Mouse (Mus musculus): Measurements from ENCODE around the gene Vhl.

The Vhl gene

DNA sequence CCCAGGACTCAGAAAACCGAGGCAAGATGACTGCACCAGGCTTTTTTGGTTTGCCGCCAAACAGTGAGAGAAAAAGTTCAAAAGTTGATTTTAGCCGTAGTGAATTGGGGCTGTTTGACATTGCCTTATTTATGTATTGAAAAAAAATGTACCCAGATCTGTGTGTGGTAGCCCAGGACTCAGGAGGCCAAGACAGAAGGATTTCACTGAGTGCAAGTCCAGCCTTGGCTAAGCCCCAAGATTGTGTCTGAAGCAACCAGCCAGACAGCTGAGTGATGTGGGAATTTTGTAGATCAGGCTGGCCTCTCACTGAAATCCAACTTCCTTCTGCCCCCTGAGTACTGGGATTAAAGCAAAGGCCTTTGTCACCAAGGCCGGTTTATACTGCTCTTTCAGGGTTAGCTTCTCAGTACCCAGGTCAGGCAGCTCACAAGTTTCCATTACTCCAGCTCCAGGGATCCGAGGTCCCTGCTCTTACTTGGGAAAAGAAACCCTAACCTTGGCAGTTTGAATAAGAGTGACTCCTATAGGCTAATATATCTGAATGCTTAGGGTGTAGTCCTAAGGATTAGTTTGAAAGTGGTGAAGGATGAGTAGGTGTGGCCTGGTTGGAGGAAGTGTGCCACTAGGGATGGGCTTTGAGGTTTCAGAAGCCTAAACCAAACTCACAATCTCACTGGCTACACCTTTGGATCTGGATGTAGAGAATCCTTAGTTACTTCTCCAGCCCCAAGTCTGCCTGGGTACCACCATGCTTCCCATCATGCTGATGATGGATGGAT lies 1.4 kb downstream of the Vhl start:
- no peak for DNase-seq (ENCODE audit: low spot score in 2 of 2)

DNA sequence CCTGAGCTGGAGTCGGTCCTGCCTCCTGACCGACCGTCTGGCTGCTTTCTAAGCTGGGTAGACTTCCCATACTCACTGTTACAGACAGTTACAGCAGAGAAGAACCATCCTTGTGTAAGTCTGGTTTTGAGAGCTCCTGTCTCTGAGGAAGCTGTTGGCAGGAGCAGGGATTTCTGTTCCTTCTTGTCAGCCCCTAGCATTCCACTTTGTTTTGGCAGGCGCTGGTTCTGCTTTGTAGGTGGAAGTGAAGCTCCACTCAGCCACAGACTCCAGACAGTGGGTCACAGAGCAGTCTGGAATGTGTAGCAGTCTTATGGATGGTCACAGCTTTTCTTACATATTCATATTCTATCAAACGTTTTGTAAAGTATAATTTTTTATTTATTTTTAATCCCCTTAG lies 6.6 kb downstream of the Vhl start:
- DNase-seq (ENCODE audit: low spot score in 2 of 2): peak in 1 of 2 experiments; percentile 44

DNA sequence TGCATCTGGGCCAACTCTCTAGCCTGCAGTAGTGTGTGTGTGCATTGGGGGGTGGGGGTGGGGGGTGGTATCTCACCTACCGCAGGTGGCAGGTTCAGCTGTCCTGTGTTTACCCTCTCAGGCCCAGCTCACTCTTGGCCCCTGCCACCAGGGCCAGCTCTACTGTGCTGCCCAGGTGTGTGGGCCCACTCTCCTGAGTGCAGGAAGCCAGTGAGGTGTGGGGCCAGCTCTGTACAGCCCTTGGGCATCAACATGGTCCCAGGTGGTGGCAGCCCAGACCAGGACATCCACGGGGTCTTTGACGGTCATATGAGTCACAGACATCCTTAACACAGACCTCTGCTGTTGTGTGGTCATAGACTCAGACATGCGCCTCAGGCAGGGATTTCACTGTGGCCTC lies 9.1 kb downstream of the Vhl start:
- no peak for DNase-seq (ENCODE audit: low spot score in 2 of 2)

DNA sequence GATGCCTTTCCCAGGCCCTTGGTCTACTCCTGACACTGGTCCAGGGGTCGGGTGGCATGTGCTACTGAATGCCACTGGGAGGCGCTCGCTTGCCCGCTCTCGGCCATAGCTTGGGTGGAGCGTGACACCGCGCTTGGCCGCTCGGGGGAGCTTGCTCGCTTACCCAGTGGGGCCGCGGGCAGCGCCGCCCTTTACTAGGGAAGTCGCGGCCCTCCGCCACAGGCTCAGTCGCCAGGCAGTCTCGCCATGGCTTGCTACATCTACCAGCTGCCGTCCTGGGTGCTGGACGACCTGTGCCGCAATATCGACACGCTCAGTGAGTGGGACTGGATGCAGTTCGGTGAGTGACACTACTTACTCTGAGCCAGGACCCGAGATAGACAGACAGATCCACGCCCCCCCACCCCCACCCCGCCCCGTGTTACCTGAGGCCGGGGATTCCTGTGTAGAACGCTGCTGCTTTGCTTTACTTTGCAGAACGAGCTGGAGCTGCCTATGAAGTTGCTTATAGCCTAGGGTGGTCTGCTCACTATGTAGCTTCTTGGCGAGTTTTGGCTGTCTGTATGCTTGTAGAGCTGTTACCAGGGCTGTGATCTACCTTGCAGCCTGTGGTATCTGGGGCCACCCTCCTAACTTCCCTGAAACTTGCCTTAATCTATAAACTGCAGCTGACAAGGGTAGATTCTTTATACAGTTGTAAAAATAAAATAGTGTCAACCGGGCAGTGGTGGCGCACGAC lies 14.7 kb downstream of the Vhl start, which contains the start of gene Irak2:
Gene Irak2, plus strand, starts transcription at position 166 of the 739 bp plus-strand sequence.
- peak; percentile 79 to 96 for DNase-seq (ENCODE audit: low spot score in 2 of 2)

DNA sequence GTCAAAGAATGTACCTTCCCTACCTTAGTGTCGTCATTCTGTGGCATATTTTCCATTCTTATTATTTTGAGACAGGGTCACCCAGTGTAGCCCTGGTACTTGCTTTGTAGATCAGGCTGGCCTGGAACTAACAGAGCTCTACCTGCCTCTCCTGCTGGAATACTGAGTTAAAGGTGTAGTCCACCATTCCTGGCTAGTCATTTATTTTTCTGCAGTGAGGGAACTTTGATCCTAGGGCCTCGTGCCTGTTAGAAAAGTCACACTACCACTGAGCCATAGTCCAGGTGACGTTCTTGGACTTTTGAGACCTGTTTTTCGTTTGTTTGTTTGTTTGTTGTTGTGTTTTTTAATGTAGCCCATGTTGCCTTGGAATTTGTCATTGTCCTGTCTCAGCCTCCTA lies 15.4 kb downstream of the Vhl start:
- no peak for DNase-seq (ENCODE audit: low spot score in 2 of 2)

DNA sequence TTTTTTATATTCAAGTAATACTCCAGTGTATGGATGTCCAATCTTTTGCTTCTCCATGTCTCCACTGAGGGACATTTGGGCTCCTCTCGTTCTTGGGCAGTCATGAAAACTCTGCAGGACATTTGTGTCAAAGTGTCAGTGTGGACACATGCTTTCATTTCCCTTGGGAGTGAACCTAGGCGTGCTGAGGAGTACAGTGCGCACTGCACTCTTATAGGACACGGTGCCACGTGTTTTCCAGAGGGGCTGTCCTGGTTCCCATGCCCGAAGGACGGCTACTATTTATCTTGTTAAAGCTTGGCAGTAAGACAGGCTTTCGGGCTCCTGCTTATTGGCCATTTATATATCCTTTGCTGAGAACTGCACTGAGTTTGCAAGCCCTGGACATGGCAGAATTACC lies 18.8 kb downstream of the Vhl start:
- DNase-seq (ENCODE audit: low spot score in 2 of 2): no peak

DNA sequence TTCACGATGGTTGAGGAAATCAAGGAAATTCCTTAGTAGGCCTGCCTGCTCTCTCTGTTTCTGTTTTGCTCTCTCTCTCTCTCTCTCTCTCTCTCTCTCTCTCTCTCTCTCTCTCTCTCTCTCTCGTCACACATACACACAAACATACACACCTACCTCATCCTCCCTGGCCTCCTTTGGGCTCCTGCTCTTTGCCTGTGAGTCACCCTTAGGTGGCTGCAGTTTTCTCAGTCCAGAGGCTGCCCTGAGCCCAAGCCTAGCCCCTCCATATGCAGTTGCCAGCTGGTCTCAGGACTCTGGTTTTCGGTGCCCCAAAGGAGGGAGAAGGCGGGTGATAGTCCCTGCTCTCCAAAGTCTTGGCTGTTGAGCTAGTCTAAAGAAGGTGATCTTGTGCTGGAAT lies 19.3 kb downstream of the Vhl start:
- DNase-seq (ENCODE audit: low spot score in 2 of 2): no peak

DNA sequence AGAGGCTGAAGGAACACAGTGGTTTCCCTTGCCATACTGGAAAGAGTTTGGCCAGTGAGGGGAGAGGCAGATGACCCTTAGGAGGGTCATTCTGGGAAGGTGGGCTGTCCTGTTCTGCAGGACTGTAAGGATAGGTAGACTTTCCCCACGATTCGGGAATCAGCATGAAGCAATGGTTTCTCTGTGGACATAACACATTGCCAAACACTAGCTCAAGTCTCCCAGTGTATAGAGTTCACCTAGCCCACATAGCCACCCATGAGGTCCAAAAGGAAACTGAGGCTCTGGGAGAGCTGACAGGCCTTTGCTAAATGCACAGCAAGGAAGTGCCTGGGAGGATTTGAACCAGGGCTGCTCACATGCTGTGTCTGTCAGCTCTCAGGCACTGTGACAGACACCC lies 20.2 kb downstream of the Vhl start:
- no peak for DNase-seq (ENCODE audit: low spot score in 2 of 2)

DNA sequence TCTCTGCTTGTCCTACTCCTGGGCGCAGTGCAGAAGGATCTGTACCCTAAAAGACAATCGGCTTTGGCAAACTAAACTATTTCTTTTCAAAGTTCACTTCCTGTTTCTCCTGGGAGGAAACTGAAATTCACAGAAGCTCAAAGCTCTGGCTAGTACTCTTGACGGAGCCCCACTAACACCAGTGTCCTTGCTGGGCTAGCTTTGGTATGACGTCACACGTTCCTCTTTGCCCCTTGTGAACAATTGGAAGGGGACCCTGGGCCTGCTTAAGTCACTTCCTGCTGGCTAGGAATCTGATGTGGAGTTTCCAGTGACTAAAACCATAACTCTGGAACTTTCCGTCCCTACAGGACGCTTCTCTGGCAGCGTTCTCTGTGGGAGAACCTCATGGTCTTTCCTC lies 21.0 kb downstream of the Vhl start:
- peak in 1 of 2 experiments; percentile 26 for DNase-seq (ENCODE audit: low spot score in 2 of 2)

DNA sequence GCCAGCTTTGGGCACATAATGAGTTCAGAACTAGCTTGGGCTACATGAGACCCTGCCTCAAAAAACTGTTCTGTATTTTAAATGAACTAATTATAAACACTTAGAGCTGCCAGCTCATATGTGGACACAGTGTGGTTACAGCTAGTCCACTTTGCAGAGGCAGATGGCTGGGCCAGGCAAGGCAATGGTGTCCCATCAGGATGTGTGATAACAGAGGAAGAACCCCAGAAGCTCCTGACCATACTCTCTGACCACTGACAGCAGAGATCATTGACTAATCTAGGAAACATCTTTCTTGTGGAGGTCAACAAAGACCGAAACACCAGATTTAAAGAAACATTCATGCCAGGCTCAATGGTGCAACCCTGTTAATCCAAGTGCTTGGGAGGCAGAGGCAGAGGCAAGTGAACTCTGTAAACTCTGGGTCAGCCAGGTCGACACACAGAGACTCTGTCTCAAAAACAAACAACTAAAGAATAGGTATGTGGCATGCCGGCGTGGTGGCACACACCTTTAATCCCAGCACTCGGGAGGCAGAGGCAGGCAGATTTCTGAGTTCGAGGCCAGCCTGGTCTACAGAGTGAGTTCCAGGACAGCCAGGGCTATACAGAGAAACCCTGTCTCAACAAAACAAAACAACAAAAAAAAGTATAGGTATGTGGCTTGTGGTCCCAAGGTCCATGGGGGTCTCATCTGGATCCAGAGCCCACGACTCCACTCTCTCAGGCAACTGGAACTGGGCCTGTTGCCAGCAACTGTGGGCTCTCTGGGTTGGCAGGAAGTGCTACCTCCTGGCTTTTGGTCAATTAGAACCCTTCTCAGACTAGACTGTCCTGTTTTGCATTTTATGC lies 25.8 kb downstream of the Vhl start:
- no peak for DNase-seq (ENCODE audit: low spot score in 2 of 2)

DNA sequence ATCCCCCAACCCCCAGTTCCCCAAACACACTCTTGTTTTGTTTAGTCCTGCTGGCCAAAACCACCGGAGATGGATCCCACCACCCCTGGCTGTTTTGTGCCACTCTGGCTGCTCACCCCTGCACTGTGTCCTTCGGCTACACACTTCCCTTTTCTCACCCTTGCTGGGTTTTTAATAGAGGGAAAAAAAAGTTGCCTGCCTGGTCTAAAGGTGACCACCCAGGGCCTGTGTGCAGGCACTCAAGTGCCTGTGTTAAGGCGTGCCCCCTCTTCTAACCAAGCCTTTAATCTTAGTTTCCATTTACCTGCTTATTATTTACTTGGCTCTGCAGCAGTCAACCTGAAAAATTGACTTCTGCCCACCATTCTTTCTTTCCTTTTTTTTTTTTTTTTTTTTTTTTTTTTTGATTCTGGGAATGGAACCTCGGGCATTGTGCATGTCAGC lies 26.5 kb downstream of the Vhl start:
- no peak for DNase-seq (ENCODE audit: low spot score in 2 of 2)

DNA sequence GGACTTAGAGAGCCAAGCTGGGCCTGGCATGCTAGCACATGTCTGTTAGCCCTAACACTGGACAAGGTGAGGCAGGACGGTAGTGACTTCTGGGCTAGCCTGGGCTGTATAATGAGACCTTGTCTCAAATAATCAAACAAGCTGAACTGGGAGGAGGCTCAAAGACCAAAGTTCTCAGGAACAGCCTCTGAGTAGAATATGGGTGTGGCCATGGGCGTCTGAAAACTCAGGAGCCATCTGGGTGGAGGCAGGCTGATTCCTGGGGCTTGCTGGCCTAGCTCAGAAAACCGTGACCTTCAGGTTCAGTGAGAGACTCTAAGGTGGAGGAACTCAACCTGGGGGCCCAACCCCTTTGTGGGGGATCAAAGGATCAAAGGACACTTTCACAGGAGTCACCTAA lies 27.9 kb downstream of the Vhl start:
- DNase-seq (ENCODE audit: low spot score in 2 of 2): no peak

DNA sequence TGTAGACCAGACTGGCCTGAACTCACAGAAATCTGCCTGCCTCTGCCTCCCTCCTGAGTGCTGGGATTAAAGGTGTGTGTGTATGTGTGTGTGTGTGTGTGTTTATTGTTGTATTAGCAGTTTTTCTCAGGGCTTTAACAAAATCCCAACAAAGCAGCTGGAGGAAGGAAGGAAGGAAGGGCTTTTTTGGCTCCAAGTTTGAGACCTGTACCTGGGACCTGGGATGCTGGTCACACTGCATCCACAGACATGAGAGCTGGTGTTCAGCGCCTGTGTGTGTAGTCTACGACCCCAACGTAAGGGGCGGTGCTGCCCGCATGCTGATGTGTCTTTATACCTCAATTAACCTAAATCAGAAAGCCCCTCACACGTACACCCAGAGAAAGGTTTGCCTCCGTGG lies 29.8 kb downstream of the Vhl start:
- DNase-seq (ENCODE audit: low spot score in 2 of 2): no peak

DNA sequence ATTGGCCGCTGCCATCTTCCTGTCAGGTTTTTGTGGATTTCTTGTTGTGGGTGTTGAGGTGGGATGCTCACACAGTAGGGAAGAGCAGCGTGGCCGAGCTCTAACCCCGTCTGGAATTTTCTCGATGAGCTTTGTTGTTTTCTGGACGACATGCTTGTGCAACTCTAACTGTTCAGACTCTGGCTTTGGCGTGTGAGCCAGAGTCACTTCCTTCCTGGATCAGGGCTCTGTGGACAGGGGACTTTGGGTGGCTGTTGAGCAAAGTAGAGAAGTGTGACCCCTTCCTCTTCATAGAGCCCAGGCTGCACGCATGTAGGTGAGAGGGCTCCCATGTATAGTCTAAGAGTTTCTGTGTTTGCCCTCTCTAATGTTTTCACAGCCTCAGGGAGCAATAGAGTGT lies 30.3 kb downstream of the Vhl start:
- no peak for DNase-seq (ENCODE audit: low spot score in 2 of 2)

DNA sequence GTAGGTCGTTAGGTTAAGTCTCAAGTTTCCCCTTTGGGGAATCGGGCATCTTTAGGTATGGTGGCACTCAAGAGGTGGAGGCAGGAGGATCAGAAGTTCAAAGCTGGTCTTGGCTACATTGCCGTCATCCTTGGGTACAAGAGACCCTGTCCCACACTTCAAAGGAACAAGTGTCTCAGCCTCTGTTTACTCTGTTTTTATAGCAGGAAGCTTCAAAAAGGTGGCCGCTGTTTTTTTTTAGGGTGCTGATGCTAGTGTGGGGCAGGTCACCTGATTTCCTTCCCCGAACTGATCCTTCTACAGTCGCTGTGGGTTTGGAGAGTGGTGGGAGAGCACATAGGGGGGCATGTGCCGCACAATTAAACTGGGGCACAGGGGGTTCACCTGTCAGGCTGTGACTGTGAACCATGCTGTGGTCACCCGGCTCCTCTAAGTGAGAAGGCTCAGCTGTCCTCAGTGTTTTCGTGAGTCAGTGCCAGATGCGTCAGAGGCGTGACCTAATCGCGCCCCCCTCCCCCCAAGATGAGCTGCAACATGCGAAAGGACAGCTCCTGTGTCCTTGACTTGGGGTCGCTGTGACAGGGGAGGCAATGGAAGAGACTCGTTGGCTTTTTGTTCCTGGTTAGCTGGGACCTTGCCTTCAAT lies 31.1 kb downstream of the Vhl start:
- DNase-seq (ENCODE audit: low spot score in 2 of 2): no peak

DNA sequence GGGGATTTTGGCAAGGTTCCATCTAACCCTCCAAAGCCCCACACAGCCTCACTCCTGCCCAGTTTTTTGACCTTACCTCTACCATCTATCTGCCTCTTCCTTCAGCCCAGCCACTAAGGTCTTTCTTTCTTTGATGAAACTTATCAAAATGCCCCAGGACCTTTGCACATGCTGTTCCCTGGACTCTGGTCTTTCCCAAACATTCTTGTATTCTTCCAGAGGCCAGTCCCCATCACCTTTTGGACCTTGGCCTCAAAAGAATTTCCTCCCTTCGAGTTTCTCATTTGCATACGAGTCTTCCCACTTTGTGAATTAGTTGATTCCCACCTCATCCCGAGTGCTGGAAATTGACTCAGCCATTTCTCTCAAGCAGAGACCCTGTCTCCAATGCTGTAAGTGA lies 31.7 kb downstream of the Vhl start:
- no peak for DNase-seq (ENCODE audit: low spot score in 2 of 2)

DNA sequence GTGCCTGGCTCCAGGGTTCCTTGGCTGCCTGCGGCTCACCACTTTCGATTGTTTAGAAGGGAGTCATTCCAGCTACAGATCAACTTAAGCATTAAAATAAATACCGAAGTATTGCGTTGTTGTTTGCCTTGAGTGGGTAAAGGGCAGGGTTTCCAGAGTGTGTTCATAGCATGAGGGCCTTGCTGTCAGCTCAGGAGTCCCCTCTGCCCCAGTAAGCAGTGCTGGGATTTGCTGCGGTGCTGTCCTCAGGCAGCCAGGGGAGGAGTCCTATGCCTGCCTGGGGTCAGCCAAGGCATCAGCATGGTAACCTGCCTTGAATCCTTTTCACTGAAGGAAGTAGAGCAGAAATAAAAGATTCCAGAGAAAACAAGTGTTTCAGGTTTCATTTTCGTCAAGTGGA lies 33.1 kb downstream of the Vhl start:
- no peak for DNase-seq (ENCODE audit: low spot score in 2 of 2)

DNA sequence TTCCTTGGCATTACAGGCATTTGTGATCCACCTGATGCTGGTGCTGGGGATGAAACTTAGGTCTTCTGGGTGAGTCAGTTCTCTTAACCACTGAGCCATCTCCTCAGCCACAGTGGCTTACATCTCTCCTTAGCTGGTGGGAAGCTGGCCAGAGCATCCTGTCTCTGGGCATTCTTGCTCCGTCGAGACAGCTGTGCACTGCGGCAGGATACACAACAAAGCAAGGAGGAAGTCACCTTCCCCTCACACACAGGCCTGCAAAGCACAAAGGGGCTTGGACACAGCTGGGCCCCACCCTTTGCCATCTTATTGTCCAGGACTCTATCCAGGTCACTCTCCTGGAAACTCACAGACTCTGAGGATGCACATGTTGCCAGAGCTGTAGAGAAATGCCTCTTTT lies 34.5 kb downstream of the Vhl start:
- no peak for DNase-seq (ENCODE audit: low spot score in 2 of 2)

DNA sequence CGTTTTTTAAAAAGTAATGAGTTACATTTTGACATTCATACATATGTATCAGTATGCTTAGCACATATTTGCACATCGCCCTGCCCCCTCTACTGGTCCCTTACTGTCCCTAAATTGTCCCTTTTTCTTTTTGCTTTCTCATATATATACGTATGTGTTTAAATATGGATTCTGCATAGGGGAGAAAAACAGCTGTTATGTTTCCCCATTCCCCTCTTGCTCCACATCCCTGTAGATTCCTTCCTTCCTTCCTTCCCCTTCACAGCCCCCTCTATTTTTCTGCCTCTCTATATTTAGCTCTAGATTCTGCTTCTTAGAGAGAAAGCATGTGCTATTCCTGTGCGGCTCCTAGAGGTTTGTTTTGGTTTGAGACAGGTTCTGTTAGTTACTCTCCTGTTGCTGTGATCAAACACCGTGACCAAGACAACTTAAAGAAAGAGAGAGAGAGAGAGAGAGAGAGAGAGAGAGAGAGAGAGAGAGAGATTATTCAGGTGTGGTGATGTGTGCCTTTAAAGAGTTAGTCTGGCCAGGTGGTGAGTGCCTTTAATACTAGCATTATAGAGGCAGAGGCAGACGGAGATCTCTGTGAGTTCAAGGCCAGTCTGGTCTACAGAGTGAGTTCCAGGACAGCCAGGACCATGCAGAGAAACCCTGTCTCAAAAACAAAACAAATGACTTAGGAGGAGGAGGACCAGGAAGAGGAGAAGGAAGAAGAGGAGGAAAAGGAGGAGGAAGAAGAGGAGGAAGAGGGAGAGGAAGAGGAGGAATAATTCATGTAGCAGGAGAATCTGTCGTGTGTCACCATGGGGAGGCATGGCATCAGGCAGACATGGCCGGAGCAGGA lies 36.1 kb downstream of the Vhl start:
- no peak for DNase-seq (ENCODE audit: low spot score in 2 of 2)

DNA sequence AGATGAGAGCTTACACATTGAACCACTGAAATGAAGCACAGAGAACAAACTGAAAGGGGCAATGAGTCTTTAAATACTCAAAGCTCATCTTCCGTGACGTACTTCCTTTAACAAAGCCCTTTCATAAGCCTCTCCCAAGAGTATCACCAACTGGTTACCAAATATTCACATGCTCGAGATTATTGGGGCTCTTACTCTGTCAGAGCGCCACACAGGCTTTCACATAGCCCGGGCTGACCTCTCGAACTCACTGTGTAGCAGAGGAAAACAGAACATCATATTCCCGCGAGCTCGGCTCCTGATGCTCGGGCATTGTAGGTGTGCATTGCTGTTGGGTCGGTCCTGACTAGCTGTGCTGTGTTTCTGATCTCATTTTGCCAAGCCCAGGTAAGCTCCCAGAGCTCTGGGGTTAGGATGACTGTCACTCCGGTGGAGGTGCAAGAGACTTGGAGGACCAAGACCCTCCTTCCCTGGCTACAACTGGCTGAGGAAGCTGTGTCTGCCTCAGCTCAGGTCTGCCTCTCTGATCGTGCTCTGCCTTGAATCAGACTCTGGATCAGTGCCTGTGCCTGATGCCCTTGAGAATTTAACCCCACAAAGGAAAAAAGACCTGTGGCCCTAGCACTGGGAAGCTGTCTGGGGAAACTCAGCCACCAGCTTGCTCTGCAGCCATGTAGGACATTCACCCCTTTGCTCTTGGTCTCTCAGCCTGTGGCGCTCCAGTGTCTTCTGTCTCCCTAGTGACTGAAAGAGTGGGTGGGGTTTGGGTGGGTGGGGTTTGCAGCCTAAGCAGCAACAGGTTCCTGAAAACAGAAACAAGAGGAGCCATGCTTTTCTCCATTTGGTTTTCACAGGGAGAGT lies 37.0 kb downstream of the Vhl start:
- DNase-seq (ENCODE audit: low spot score in 2 of 2): no peak
